Mouse (Mus musculus) brain, embryonic 14.5 days (tissue): ENCODE data around the gene Eva1b. TPM values are rescaled to one million over a fixed set of nuclear protein-coding genes. Genes with fewer than 3 reads are reported as not detected.

Experiments used
- DNase-seq: peaks from one replicate; pipeline ENCODE4 v3.0.0-alpha.2; 2011; ENCODE audit warnings: low read depth
- CTCF ChIP-seq: fragments of 200-500 bp; IDR thresholded peaks from 2 replicates; pipeline ENCODE4 v1.5.1; 2012; ENCODE audit warnings: inconsistent platforms, mild to moderate bottlenecking, moderate library complexity, borderline replicate concordance; ENCODE audit not compliant: insufficient read depth, insufficient read length; ENCODE audit errors: extremely low read depth
- POLR2A ChIP-seq: fragments of 200-500 bp; IDR thresholded peaks from 2 replicates; pipeline ENCODE4 v1.6.1; 2012; ENCODE audit warnings: mild to moderate bottlenecking, inconsistent platforms, borderline replicate concordance; ENCODE audit not compliant: poor library complexity, insufficient read depth, insufficient read length, severe bottlenecking; ENCODE audit errors: extremely low read depth
- polyA plus RNA-seq: library from polyadenylated mRNA; depleted of rRNA; stranded (reverse); fragments of >200 nt; gene quantifications from 2 replicates; pipeline ENCODE4 v1.2.3, GENCODE M21; 2012; rRNA removed

The Eva1b gene
- polyA plus RNA-seq, 1 experiment, result 23.1 TPM

- TF ChIP-seq POLR2A (no peak), CTCF (no peak)
- DNase-seq, result no peak
Measured at GRCm38 (mm10) chr4:126183034-126183433, 35.5 kb downstream of the Eva1b start.

GRCm38 (mm10) chr4:126187096-126187495 lies 39.6 kb downstream of the Eva1b start:
- TF ChIP-seq CTCF (no peak), POLR2A (no peak)
- DNase-seq, result no peak

GRCm38 (mm10) chr4:126190636-126191035 lies 43.1 kb downstream of the Eva1b start:
- no peak for DNase-seq
- TF ChIP-seq POLR2A (no peak), CTCF (no peak)

GRCm38 (mm10) chr4:126194216-126194615 lies 46.7 kb downstream of the Eva1b start:
- DNase-seq, result no peak
- no peak for TF ChIP-seq CTCF
- TF ChIP-seq POLR2A, result no peak

- TF ChIP-seq CTCF (no peak), POLR2A (no peak)
- no peak for DNase-seq
Measured at GRCm38 (mm10) chr4:126194916-126195315, 47.4 kb downstream of the Eva1b start.

GRCm38 (mm10) chr4:126197485-126197884 lies 49.9 kb downstream of the Eva1b start:
- DNase-seq, result no peak
- TF ChIP-seq CTCF, result no peak

Other genes starting within 250 kb of the Eva1b start
- gene Csf3r, start 123.2 kb upstream of the Eva1b start, polyA plus RNA-seq, result 1.1 and 1.3 TPM in 2 replicates
- gene Mrps15, start 100.8 kb upstream of the Eva1b start, polyA plus RNA-seq, result 66.2 and 70.9 TPM in 2 replicates
- gene Oscp1, start 89.2 kb upstream of the Eva1b start, polyA plus RNA-seq, result 6.4 and 14.7 TPM in 2 replicates
- gene Lsm10, start 51.1 kb upstream of the Eva1b start, polyA plus RNA-seq, result 53.6 and 72.8 TPM in 2 replicates
- gene Stk40, start 43.8 kb upstream of the Eva1b start, polyA plus RNA-seq, result 19.6 and 28.1 TPM in 2 replicates
- gene Sh3d21, start 15.7 kb downstream of the Eva1b start, polyA plus RNA-seq, result 0.66 and 0.81 TPM in 2 replicates
- 108 and 133 TPM in 2 replicates for gene Thrap3, start 55.0 kb downstream of the Eva1b start, polyA plus RNA-seq
- 182 and 209 TPM in 2 replicates for gene Map7d1, start 108.6 kb downstream of the Eva1b start, polyA plus RNA-seq
- gene Trappc3, start 114.6 kb downstream of the Eva1b start, polyA plus RNA-seq, result 123 and 136 TPM in 2 replicates
- gene Col8a2, start 139.0 kb downstream of the Eva1b start, polyA plus RNA-seq, result 1.5 and 6.4 TPM in 2 replicates
- gene Adprhl2, start 174.0 kb downstream of the Eva1b start, polyA plus RNA-seq, result 67.8 and 81.6 TPM in 2 replicates
- gene Tekt2, start 177.9 kb downstream of the Eva1b start, polyA plus RNA-seq, result 14.8 and 21.6 TPM in 2 replicates